Mouse (Mus musculus) midbrain, embryonic 15.5 days (tissue): ENCODE measurements around the gene Dnm1. TPM values are rescaled to one million over a fixed set of nuclear protein-coding genes. Genes with fewer than 3 reads are reported as not detected.

Experiments used
- ATAC-seq: fragments of 200-750 bp; cut with Nextera tagmentation; replicated peaks from 2 replicates; pipeline ENCODE4 v1.8.0; 2017; ENCODE audit warnings: moderate TSS enrichment
- H3K27ac ChIP-seq: fragments of 300-500 bp; sonication (generic); 2 replicates; pipeline ENCODE4 v1.5.1; 2015; ENCODE audit warnings: mild to moderate bottlenecking, inconsistent platforms
- H3K27me3 ChIP-seq: fragments of 300-500 bp; sonication (generic); replicated peaks from 2 replicates; pipeline ENCODE4 v1.6.1; 2015; ENCODE audit warnings: inconsistent platforms
- H3K36me3 ChIP-seq: fragments of 300-500 bp; sonication (generic); replicated peaks from 2 replicates; pipeline ENCODE4 v1.6.1; 2015; ENCODE audit warnings: inconsistent platforms
- H3K4me1 ChIP-seq: fragments of 300-500 bp; sonication (generic); 2 replicates; pipeline ENCODE4 v1.6.1; 2015; ENCODE audit warnings: inconsistent platforms
- H3K4me2 ChIP-seq: fragments of 300-500 bp; sonication (generic); 2 replicates; pipeline ENCODE4 v1.6.1; 2015; ENCODE audit warnings: inconsistent platforms, mild to moderate bottlenecking, moderate library complexity
- H3K4me3 ChIP-seq: fragments of 300-500 bp; sonication (generic); 2 replicates; pipeline ENCODE4 v1.5.1; 2015; ENCODE audit warnings: mild to moderate bottlenecking, inconsistent platforms
- H3K9ac ChIP-seq: fragments of 300-500 bp; sonication (generic); 2 replicates; pipeline ENCODE4 v1.6.1; 2015; ENCODE audit warnings: mild to moderate bottlenecking, inconsistent platforms
- H3K9me3 ChIP-seq: fragments of 300-500 bp; sonication (generic); 2 replicates; pipeline ENCODE4 v1.6.1; 2016; ENCODE audit warnings: inconsistent platforms
- WGBS: fragments of 180-500 bp; shearing (Covaris S2); methylation state at CpG from one replicate; pipeline ENCODE4 v1.1.7; 2015; ENCODE audit warnings: mixed read lengths; 5-methylcytosine and 5-hydroxymethylcytosine counted together
- polyA plus RNA-seq: library from polyadenylated mRNA; unstranded; fragments of >200 nt; fragmentation: Nextera tagmentation; extraction: Ambion mirVana; gene quantifications from 2 replicates; pipeline ENCODE4 v1.2.1, GENCODE M21; 2015

Gene Dnm1
- polyA plus RNA-seq, 1 experiment from 2014 or later, result 78.4 TPM

- Histone ChIP-seq H3K27ac (no peak overlapping the region), H3K27me3 (0 out of 2 replicates have a peak, but pooled peaks cover 3% of the 10 kb centered on the region), H3K9ac (peak overlapping the region; percentile 5; the same call in 1 of the 2 replicates), H3K4me2 (peak overlapping the region; percentile 53), H3K4me1 (peaks cover 27% of the 10 kb centered on the region), H3K4me3 (peak overlapping the region; percentile 27), H3K9me3 (no peaks in the 10 kb centered on the region), H3K36me3 (no peaks in the 10 kb centered on the region)
- 6% methylated on average over 14 of the region's 14 CpGs for WGBS
- no peak for ATAC-seq
Measured at GRCm38 (mm10) chr2:32360741-32361140, 7.6 kb upstream of the Dnm1 start.

GRCm38 (mm10) chr2:32358381-32358780 lies 5.2 kb upstream of the Dnm1 start:
- H3K4me1 ChIP-seq, result peaks cover 22% of the 10 kb centered on the region
- no peak overlapping the region for H3K4me3 ChIP-seq
- no peak overlapping the region for H3K27ac ChIP-seq
- no peaks in the 10 kb centered on the region for H3K36me3 ChIP-seq
- no peak overlapping the region for H3K9ac ChIP-seq
- WGBS, result 68% methylated on average over 10 of the region's 10 CpGs
- H3K9me3 ChIP-seq, result no peaks in the 10 kb centered on the region
- H3K27me3 ChIP-seq, result 0 out of 2 replicates have a peak, but pooled peaks cover 3% of the 10 kb centered on the region
- ATAC-seq, result no peak
- no peak overlapping the region for H3K4me2 ChIP-seq

GRCm38 (mm10) chr2:32357710-32358109 lies 4.6 kb upstream of the Dnm1 start:
- H3K27ac ChIP-seq, result no peak overlapping the region

GRCm38 (mm10) chr2:32356216-32356615 lies 3.1 kb upstream of the Dnm1 start:
- Histone ChIP-seq H3K36me3 (no peaks in the 10 kb centered on the region), H3K9ac (no peak overlapping the region)
- 82% methylated on average over 10 of the region's 10 CpGs for WGBS

More at GRCm38 (mm10) chr2:32357710-32358109, 4.6 kb upstream of the Dnm1 start:
- peaks cover 23% of the 10 kb centered on the region for H3K4me1 ChIP-seq
- H3K4me3 ChIP-seq, result no peak overlapping the region
- no peak overlapping the region for H3K9ac ChIP-seq
- no peak for ATAC-seq
- H3K9me3 ChIP-seq, result no peaks in the 10 kb centered on the region
- no peak overlapping the region for H3K4me2 ChIP-seq
- H3K36me3 ChIP-seq, result no peaks in the 10 kb centered on the region
- WGBS, result 77% methylated on average over 3 of the region's 3 CpGs
- 0 out of 2 replicates have a peak, but pooled peaks cover 3% of the 10 kb centered on the region for H3K27me3 ChIP-seq

GRCm38 (mm10) chr2:32354336-32354895 lies 1.3 kb upstream of the Dnm1 start:
- no peak overlapping the region for H3K4me3 ChIP-seq
- no peak overlapping the region for H3K4me2 ChIP-seq
- no peaks in the 10 kb centered on the region for H3K36me3 ChIP-seq
- ATAC-seq, result no peak
- no peak overlapping the region for H3K27ac ChIP-seq
- 85% methylated on average over 3 of the region's 3 CpGs for WGBS
- no peaks in the 10 kb centered on the region for H3K27me3 ChIP-seq
- H3K4me1 ChIP-seq, result peaks cover 32% of the 10 kb centered on the region
- no peaks in the 10 kb centered on the region for H3K9me3 ChIP-seq
- H3K9ac ChIP-seq, result no peak overlapping the region

More at GRCm38 (mm10) chr2:32356216-32356615, 3.1 kb upstream of the Dnm1 start:
- H3K4me1 ChIP-seq, result peaks cover 22% of the 10 kb centered on the region
- no peak overlapping the region for H3K4me2 ChIP-seq
- H3K27ac ChIP-seq, result no peak overlapping the region
- no peak overlapping the region for H3K4me3 ChIP-seq
- no peak for ATAC-seq
- no peaks in the 10 kb centered on the region for H3K9me3 ChIP-seq
- no peaks in the 10 kb centered on the region for H3K27me3 ChIP-seq

GRCm38 (mm10) chr2:32353836-32354235 lies 698 bp upstream of the Dnm1 start:
- no peak overlapping the region for H3K27ac ChIP-seq
- no peaks in the 10 kb centered on the region for H3K36me3 ChIP-seq
- peaks cover 34% of the 10 kb centered on the region for H3K4me1 ChIP-seq
- no peak for ATAC-seq
- 70% methylated on average over 6 of the region's 6 CpGs for WGBS
- no peaks in the 10 kb centered on the region for H3K9me3 ChIP-seq
- H3K4me3 ChIP-seq, result no peak overlapping the region
- no peaks in the 10 kb centered on the region for H3K27me3 ChIP-seq
- H3K4me2 ChIP-seq, result 0 out of 2 replicates have a peak overlapping the region, but pooled peaks have one; percentile 57
- H3K9ac ChIP-seq, result no peak overlapping the region

- peak within 1 kb of the TSS; percentile 57 for H3K4me2 ChIP-seq
- under 1% methylated on average over 32 of the region's 52 CpGs for WGBS
Measured at GRCm38 (mm10) chr2:32352151-32353006, 759 bp downstream of the Dnm1 start, which contains the start of gene Ciz1. Ciz1 (plus strand) TSS chr2:32352327.

GRCm38 (mm10) chr2:32351471-32351961 lies 1.6 kb downstream of the Dnm1 start:
- Histone ChIP-seq H3K36me3 (no peaks in the 10 kb centered on the region; the same call in 1 of the 2 replicates), H3K9ac (peak overlapping the region; percentile 96), H3K4me3 (peak overlapping the region; percentile 85), H3K27me3 (no peaks in the 10 kb centered on the region), H3K4me2 (peak overlapping the region; percentile 57), H3K9me3 (no peaks in the 10 kb centered on the region), H3K4me1 (peaks cover 34% of the 10 kb centered on the region), H3K27ac (peak overlapping the region; percentile 97)
- 53% methylated on average over 9 of the region's 9 CpGs for WGBS
- peak; percentile 14; the same call in 1 of the 2 replicates for ATAC-seq

More at GRCm38 (mm10) chr2:32352151-32353006, 759 bp downstream of the Dnm1 start, which contains the start of gene Ciz1:
- Histone ChIP-seq H3K4me3 (peak within 1 kb of the TSS; percentile 85), H3K9me3 (no peaks in the 10 kb centered on the region), H3K9ac (peak within 1 kb of the TSS; percentile 96), H3K4me1 (peaks cover 34% of the 10 kb centered on the region), H3K27me3 (no peaks in the 10 kb centered on the region), H3K36me3 (no peaks in the 10 kb centered on the region; the same call in 1 of the 2 replicates), H3K27ac (peak within 1 kb of the TSS; percentile 97)
- ATAC-seq, result peak; percentile 75

- Histone ChIP-seq H3K36me3 (no peaks in the 10 kb centered on the region; the same call in 1 of the 2 replicates), H3K9me3 (no peaks in the 10 kb centered on the region), H3K4me2 (peak overlapping the region; percentile 57), H3K4me3 (no peak overlapping the region; the same call in 1 of the 2 replicates), H3K4me1 (peaks cover 34% of the 10 kb centered on the region), H3K27ac (no peak overlapping the region), H3K9ac (peak overlapping the region; percentile 96; the same call in 1 of the 2 replicates), H3K27me3 (no peaks in the 10 kb centered on the region)
- no peak for ATAC-seq
- WGBS, result 60% methylated on average over 13 of the region's 13 CpGs
Measured at GRCm38 (mm10) chr2:32350471-32351051, 2.6 kb downstream of the Dnm1 start.

- ATAC-seq, result no peak
- Histone ChIP-seq H3K27ac (no peak overlapping the region), H3K27me3 (no peaks in the 10 kb centered on the region), H3K4me3 (no peak overlapping the region), H3K9ac (no peak overlapping the region), H3K36me3 (no peaks in the 10 kb centered on the region; the same call in 1 of the 2 replicates), H3K4me2 (no peak overlapping the region), H3K9me3 (no peaks in the 10 kb centered on the region), H3K4me1 (peaks cover 34% of the 10 kb centered on the region)
- WGBS, result 70% methylated on average over 8 of the region's 8 CpGs
Measured at GRCm38 (mm10) chr2:32349625-32350255, 3.4 kb downstream of the Dnm1 start.

GRCm38 (mm10) chr2:32348311-32348710 lies 4.8 kb downstream of the Dnm1 start:
- H3K4me1 ChIP-seq, result peaks cover 27% of the 10 kb centered on the region
- H3K9me3 ChIP-seq, result no peaks in the 10 kb centered on the region
- no peaks in the 10 kb centered on the region for H3K27me3 ChIP-seq
- WGBS, result 87% methylated on average over 11 of the region's 11 CpGs
- ATAC-seq, result no peak
- H3K4me2 ChIP-seq, result no peak overlapping the region
- no peak overlapping the region for H3K27ac ChIP-seq
- no peak overlapping the region for H3K4me3 ChIP-seq
- no peak overlapping the region for H3K9ac ChIP-seq
- H3K36me3 ChIP-seq, result no peaks in the 10 kb centered on the region; the same call in 1 of the 2 replicates
